In genomic region chr10:75975216-75975615, GRCm38 (mm10) we compare ENCODE assay signal across 9 mouse cellular contexts. TPM values are rescaled to one million over a fixed set of nuclear protein-coding genes. Genes with fewer than 3 reads are reported as not detected.
DNase-seq lines count a peak whose midpoint lies in the region; ATAC-seq and TF ChIP-seq lines count a peak whose summit lies in the region.
"Had no signal": no experiment of that assay in that cellular context is flagged by ENCODE, and none has a peak within 500 bp of the region (broad histone marks: within the 10 kb centered on the region; RNA-seq: fewer than 3 reads in every experiment).

No protein-coding gene starts in this region.

- no peaks in the 10 kb centered on the region for H3K36me3 ChIP-seq in liver, adult 2 months (ENCODE audit: control insufficient read depth, insufficient read depth, low read length)
- no peaks in the 10 kb centered on the region for H3K36me3 ChIP-seq in liver, embryonic 12.5 days
- H3K36me3 ChIP-seq in stomach, postnatal 0 days (ENCODE audit: control insufficient read depth, insufficient read depth, low read length): no peaks in the 10 kb centered on the region
- no peaks in the 10 kb centered on the region for H3K36me3 ChIP-seq in heart, embryonic 12.5 days
- H3K36me3 ChIP-seq: midbrain, embryonic 12.5 days had no signal

- no peak for TF ChIP-seq POLR2A in liver, adult 2 months (IDR thresholded peaks at IDR 0.05; ENCODE audit: extremely low read depth, insufficient read depth, low read length)
- no peak for TF ChIP-seq POLR2A in bone marrow, adult 2 months (IDR thresholded peaks at IDR 0.05; ENCODE audit: borderline replicate concordance, control insufficient read depth, low read depth, low read length)

- no peak overlapping the region for H3K4me3 ChIP-seq in liver, adult 2 months (ENCODE audit: insufficient read depth, low read depth, low read length)
- H3K4me3 ChIP-seq in liver, embryonic 12.5 days: no peak overlapping the region
- no peak overlapping the region for H3K4me3 ChIP-seq in bone marrow, adult 2 months (replicated peaks; ENCODE audit: control insufficient read depth, low read depth, low read length)
- no peak overlapping the region for H3K4me3 ChIP-seq in stomach, postnatal 0 days (ENCODE audit: low read depth, low read length)
- no peak overlapping the region for H3K4me3 ChIP-seq in heart, embryonic 12.5 days
- H3K4me3 ChIP-seq: midbrain, embryonic 12.5 days had no signal

- no peak for TF ChIP-seq EP300 in stomach, postnatal 0 days (optimal IDR thresholded peaks at IDR 0.05)

- H3K4me1 ChIP-seq in liver, adult 2 months (ENCODE audit: control insufficient read depth, insufficient read depth, low read length): no peaks in the 10 kb centered on the region
- 0 out of 2 replicates have a peak, but pooled peaks cover 4% of the 10 kb centered on the region for H3K4me1 ChIP-seq in liver, embryonic 12.5 days
- peaks cover 2% of the 10 kb centered on the region; the same call in 1 of the 2 replicates for H3K4me1 ChIP-seq in bone marrow, adult 2 months (ENCODE audit: control insufficient read depth, insufficient read depth, low read length)
- H3K4me1 ChIP-seq in stomach, postnatal 0 days (replicated peaks; ENCODE audit: control insufficient read depth, insufficient read depth): no peaks in the 10 kb centered on the region
- no peaks in the 10 kb centered on the region for H3K4me1 ChIP-seq in heart, embryonic 12.5 days (replicated peaks)

- no peak overlapping the region for H3K9ac ChIP-seq in liver, adult 2 months (ENCODE audit: low read depth, low read length)
- H3K9ac ChIP-seq in liver, embryonic 12.5 days: no peak overlapping the region
- no peak overlapping the region for H3K9ac ChIP-seq in stomach, postnatal 0 days (ENCODE audit: low read length)
- no peak overlapping the region for H3K9ac ChIP-seq in heart, embryonic 12.5 days
- H3K9ac ChIP-seq: midbrain, embryonic 12.5 days had no signal

- H3K27me3 ChIP-seq in liver, adult 2 months (ENCODE audit: control insufficient read depth, insufficient read depth, low read length): no peaks in the 10 kb centered on the region
- H3K27me3 ChIP-seq in liver, embryonic 12.5 days (replicated peaks): no peaks in the 10 kb centered on the region
- H3K27me3 ChIP-seq in stomach, postnatal 0 days (ENCODE audit: control insufficient read depth, insufficient read depth, low read length): no peaks in the 10 kb centered on the region
- no peaks in the 10 kb centered on the region for H3K27me3 ChIP-seq in heart, embryonic 12.5 days (replicated peaks)
- H3K27me3 ChIP-seq: midbrain, embryonic 12.5 days had no signal

- no peak for ATAC-seq in liver, embryonic 12.5 days
- no peak for ATAC-seq in stomach, postnatal 0 days (ENCODE audit: low FRiP score, low TSS enrichment)
- no peak for ATAC-seq in heart, embryonic 12.5 days (ENCODE audit: insufficient number of reproducible peaks, low FRiP score)

- peak; percentile 27 to 42 for DNase-seq in cerebellum, adult 18-20 months
- no peak for DNase-seq in cerebellum, postnatal 4 days (ENCODE audit: low spot score in 2 of 2)
- DNase-seq in liver, adult 2 months (ENCODE audit: extremely low read depth, low read depth, low spot score): peak; percentile 7
- no peak for DNase-seq in stomach, postnatal 0 days (ENCODE audit: low spot score)
- no peak for DNase-seq in left cerebral cortex, adult 11 months (ENCODE audit: low spot score)

- H3K4me2 ChIP-seq in liver, embryonic 12.5 days: no peak overlapping the region
- H3K4me2 ChIP-seq in stomach, postnatal 0 days (replicated peaks; ENCODE audit: low read depth): no peak overlapping the region
- H3K4me2 ChIP-seq in heart, embryonic 12.5 days: no peak overlapping the region
- H3K4me2 ChIP-seq: midbrain, embryonic 12.5 days had no signal

- 0 out of 2 replicates have a peak, but pooled peaks cover 6% of the 10 kb centered on the region for H3K9me3 ChIP-seq in liver, embryonic 12.5 days (replicated peaks)
- H3K9me3 ChIP-seq in stomach, postnatal 0 days (ENCODE audit: control insufficient read depth, low read length): no peaks in the 10 kb centered on the region
- peaks cover 8% of the 10 kb centered on the region for H3K9me3 ChIP-seq in heart, embryonic 12.5 days (replicated peaks)
- H3K9me3 ChIP-seq: midbrain, embryonic 12.5 days had no signal

- peak; percentile 60 for TF ChIP-seq CTCF in liver, adult 2 months (IDR thresholded peaks at IDR 0.05; ENCODE audit: low read depth, low read length)
- peak; percentile 65 for TF ChIP-seq CTCF in bone marrow, adult 2 months (IDR thresholded peaks at IDR 0.05; ENCODE audit: control insufficient read depth, insufficient read depth, low read length)
- TF ChIP-seq CTCF in stomach, postnatal 0 days (IDR thresholded peaks at IDR 0.05; ENCODE audit: low read depth): peak; percentile 78

- no peaks in the 10 kb centered on the region for H3K79me2 ChIP-seq in liver, adult 2 months (ENCODE audit: control insufficient read depth, insufficient read depth, low read length)

- H3K27ac ChIP-seq in liver, adult 2 months (replicated peaks; ENCODE audit: insufficient read depth, low read depth, low read length): no peak overlapping the region
- H3K27ac ChIP-seq in liver, embryonic 12.5 days: no peak overlapping the region
- H3K27ac ChIP-seq in bone marrow, adult 2 months (ENCODE audit: control insufficient read depth, insufficient read depth, low read depth, low read length, poor library complexity): no peak overlapping the region
- no peak overlapping the region for H3K27ac ChIP-seq in stomach, postnatal 0 days (replicated peaks)
- H3K27ac ChIP-seq in heart, embryonic 12.5 days (ENCODE audit: poor library complexity, severe bottlenecking): no peak overlapping the region
- H3K27ac ChIP-seq: midbrain, embryonic 12.5 days had no signal

- 78% methylated on average over 5 of the region's 5 CpGs for WGBS in liver, adult 2 months
- 61% methylated on average over 5 of the region's 5 CpGs for WGBS in liver, embryonic 12.5 days (ENCODE audit: insufficient replicate concordance)
- WGBS in bone marrow, adult 2 months: 61% methylated on average over 5 of the region's 5 CpGs
- 76% methylated on average over 5 of the region's 5 CpGs for WGBS in stomach, postnatal 0 days
- 73% methylated on average over 5 of the region's 5 CpGs for WGBS in heart, embryonic 12.5 days

RNA-seq across cellular contexts. Expression of gene Gm5134, which starts 20.9 kb away (rescaled TPM):
- 0.07 TPM in 1 of 2 replicates, not detected in the other for total RNA-seq in liver, adult 2 months (2014; rRNA removed)
- polyA plus RNA-seq in liver, adult 2 months (2012; rRNA removed): not detected in 2 replicates
- 0.06 and 0.07 TPM in 2 replicates for polyA plus RNA-seq in liver, embryonic 12.5 days (2016; fragmentation: Nextera tagmentation; extraction: Ambion mirVana)
- polyA plus RNA-seq in bone marrow, adult 2 months (2011; ENCODE audit: insufficient read depth, insufficient read length, low replicate concordance, missing spikeins): not detected in 2 replicates
- not detected in 2 replicates for polyA plus RNA-seq in stomach, postnatal 0 days (2015; fragmentation: Nextera tagmentation; extraction: Ambion mirVana)
- polyA plus RNA-seq in heart, embryonic 12.5 days (2016; fragmentation: Nextera tagmentation; extraction: Ambion mirVana): 0.06 TPM in 1 of 2 replicates, not detected in the other
- polyA plus RNA-seq: midbrain, embryonic 12.5 days had no signal

RNA-seq across cellular contexts. Expression of gene Vpreb3, which starts 32.4 kb away (rescaled TPM):
- 0.55 and 1.3 TPM in 2 replicates for total RNA-seq in liver, adult 2 months (2014; rRNA removed)
- 0.73 and 2.0 TPM in 2 replicates for polyA plus RNA-seq in liver, adult 2 months (2012; rRNA removed)
- polyA plus RNA-seq in liver, embryonic 12.5 days (2016; fragmentation: Nextera tagmentation; extraction: Ambion mirVana): 0.27 and 0.98 TPM in 2 replicates
- 41.8 and 84.9 TPM in 2 replicates for polyA plus RNA-seq in bone marrow, adult 2 months (2011; ENCODE audit: insufficient read depth, insufficient read length, low replicate concordance, missing spikeins)
- 0.16 and 0.22 TPM in 2 replicates for polyA plus RNA-seq in stomach, postnatal 0 days (2015; fragmentation: Nextera tagmentation; extraction: Ambion mirVana)
- 0.24 TPM in 1 of 2 replicates, not detected in the other for polyA plus RNA-seq in heart, embryonic 12.5 days (2016; fragmentation: Nextera tagmentation; extraction: Ambion mirVana)

RNA-seq across cellular contexts. Expression of gene Gm867, which starts 34.7 kb away (rescaled TPM):
- total RNA-seq in liver, adult 2 months (2014; rRNA removed): 0.09 TPM in 1 of 2 replicates, not detected in the other
- polyA plus RNA-seq in liver, adult 2 months (2012; rRNA removed): 0.11 TPM in 1 of 2 replicates, not detected in the other
- 18.9 and 19.6 TPM in 2 replicates for polyA plus RNA-seq in liver, embryonic 12.5 days (2016; fragmentation: Nextera tagmentation; extraction: Ambion mirVana)
- 35.4 and 49.8 TPM in 2 replicates for polyA plus RNA-seq in bone marrow, adult 2 months (2011; ENCODE audit: insufficient read depth, insufficient read length, low replicate concordance, missing spikeins)
- polyA plus RNA-seq in stomach, postnatal 0 days (2015; fragmentation: Nextera tagmentation; extraction: Ambion mirVana): 0.22 TPM in 1 of 2 replicates, not detected in the other
- polyA plus RNA-seq in heart, embryonic 12.5 days (2016; fragmentation: Nextera tagmentation; extraction: Ambion mirVana): 0.80 and 1.1 TPM in 2 replicates

RNA-seq across cellular contexts. Expression of gene Mmp11, which starts 38.9 kb away (rescaled TPM):
- total RNA-seq in liver, adult 2 months (2014; rRNA removed): 0.18 and 1.5 TPM in 2 replicates
- polyA plus RNA-seq in liver, adult 2 months (2012; rRNA removed): 1.4 and 1.6 TPM in 2 replicates
- 5.7 and 6.0 TPM in 2 replicates for polyA plus RNA-seq in liver, embryonic 12.5 days (2016; fragmentation: Nextera tagmentation; extraction: Ambion mirVana)
- 3.4 and 4.6 TPM in 2 replicates for polyA plus RNA-seq in bone marrow, adult 2 months (2011; ENCODE audit: insufficient read depth, insufficient read length, low replicate concordance, missing spikeins)
- 9.9 and 14.6 TPM in 2 replicates for polyA plus RNA-seq in stomach, postnatal 0 days (2015; fragmentation: Nextera tagmentation; extraction: Ambion mirVana)
- 25.4 and 27.1 TPM in 2 replicates for polyA plus RNA-seq in heart, embryonic 12.5 days (2016; fragmentation: Nextera tagmentation; extraction: Ambion mirVana)

RNA-seq across cellular contexts. Expression of gene Chchd10, which starts 42.3 kb away (rescaled TPM):
- 657 and 788 TPM in 2 replicates for total RNA-seq in liver, adult 2 months (2014; rRNA removed)
- polyA plus RNA-seq in liver, adult 2 months (2012; rRNA removed): 1,775 and 1,843 TPM in 2 replicates
- polyA plus RNA-seq in liver, embryonic 12.5 days (2016; fragmentation: Nextera tagmentation; extraction: Ambion mirVana): 101 and 103 TPM in 2 replicates
- polyA plus RNA-seq in bone marrow, adult 2 months (2011; ENCODE audit: insufficient read depth, insufficient read length, low replicate concordance, missing spikeins): 78.1 and 103 TPM in 2 replicates
- 232 and 235 TPM in 2 replicates for polyA plus RNA-seq in stomach, postnatal 0 days (2015; fragmentation: Nextera tagmentation; extraction: Ambion mirVana)
- 408 and 409 TPM in 2 replicates for polyA plus RNA-seq in heart, embryonic 12.5 days (2016; fragmentation: Nextera tagmentation; extraction: Ambion mirVana)

Comparison
In these comparisons a context has a peak if more than half of its experiments do, and no peak if none do; other contexts are left out.
1. DNase-seq: peak in cerebellum, adult 18-20 months (2 of 2) and liver, adult 2 months (single experiment); none in cerebellum, postnatal 4 days (0 of 2), stomach, postnatal 0 days (single experiment) and left cerebral cortex, adult 11 months (single experiment).
2. RNA of gene Vpreb3, which starts 32.4 kb away (polyA plus RNA-seq): 41.8 to 84.9 TPM in bone marrow, adult 2 months; 0.73 to 2.0 TPM in liver, adult 2 months, 0.27 to 0.98 TPM in liver, embryonic 12.5 days, 0.24 TPM in heart, embryonic 12.5 days and 0.16 to 0.22 TPM in stomach, postnatal 0 days; every median in the first group is over 10 times any median in the second.
3. Peak in every context shown above with its lines, with median percentiles within 50 percentile points of each other: CTCF ChIP-seq.